Mouse (Mus musculus) effector memory CD4-positive, alpha-beta T cell, adult 5 months (primary cell): ENCODE results near the gene Cgas. TPM values are rescaled to one million over a fixed set of nuclear protein-coding genes. Genes with fewer than 3 reads are reported as not detected.

Experiments used
- polyA plus RNA-seq: library from polyadenylated mRNA; unstranded; fragments of 100-300 nt; shearing (Covaris generic); gene quantifications from one replicate; pipeline ENCODE4 v1.2.1, GENCODE M21; 2017

Gene Cgas
- polyA plus RNA-seq, result 2.8 TPM

DNA sequence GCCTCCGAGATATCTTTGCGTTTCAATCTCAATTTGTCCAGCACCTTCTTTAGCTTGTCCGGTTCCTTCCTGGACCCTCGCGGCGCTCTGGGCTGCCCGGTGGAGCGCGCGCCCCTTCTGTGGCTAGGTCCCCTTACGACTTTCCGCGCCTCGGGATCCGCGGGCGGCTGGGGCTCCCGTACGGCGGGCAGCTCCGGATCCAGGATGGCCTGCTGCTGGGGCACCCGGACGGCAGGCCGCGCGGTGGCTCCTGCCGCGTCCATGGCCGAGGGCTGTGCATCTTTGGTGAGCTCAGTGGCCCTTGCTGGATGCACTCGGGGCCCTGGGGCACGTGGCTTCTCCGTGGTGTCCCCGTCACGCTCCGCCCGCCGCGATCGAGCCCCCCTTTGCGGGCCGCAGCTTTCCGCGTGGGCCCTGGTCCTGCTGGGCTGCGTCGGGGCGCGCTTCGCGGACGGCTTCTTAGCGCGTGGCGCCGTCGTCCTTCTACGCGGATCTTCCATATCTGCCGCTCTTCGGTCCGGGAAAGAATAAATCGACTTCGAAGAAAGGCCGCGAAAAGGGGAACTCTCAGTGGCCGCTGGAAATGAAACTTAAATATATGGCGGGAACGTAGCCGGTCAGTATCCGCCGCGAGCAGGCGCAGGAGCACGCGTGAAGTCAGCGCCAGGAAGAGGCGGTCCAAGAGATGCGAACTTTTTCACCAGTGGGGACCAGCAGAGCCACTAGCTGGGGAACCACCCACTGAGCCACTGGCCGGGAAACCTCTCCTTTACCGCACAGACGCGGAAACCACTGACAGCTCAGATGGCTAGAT is at the start of gene Cgas:
TSS of gene Cgas (minus strand) at position 659 of the 814 bp plus-strand sequence.

DNA sequence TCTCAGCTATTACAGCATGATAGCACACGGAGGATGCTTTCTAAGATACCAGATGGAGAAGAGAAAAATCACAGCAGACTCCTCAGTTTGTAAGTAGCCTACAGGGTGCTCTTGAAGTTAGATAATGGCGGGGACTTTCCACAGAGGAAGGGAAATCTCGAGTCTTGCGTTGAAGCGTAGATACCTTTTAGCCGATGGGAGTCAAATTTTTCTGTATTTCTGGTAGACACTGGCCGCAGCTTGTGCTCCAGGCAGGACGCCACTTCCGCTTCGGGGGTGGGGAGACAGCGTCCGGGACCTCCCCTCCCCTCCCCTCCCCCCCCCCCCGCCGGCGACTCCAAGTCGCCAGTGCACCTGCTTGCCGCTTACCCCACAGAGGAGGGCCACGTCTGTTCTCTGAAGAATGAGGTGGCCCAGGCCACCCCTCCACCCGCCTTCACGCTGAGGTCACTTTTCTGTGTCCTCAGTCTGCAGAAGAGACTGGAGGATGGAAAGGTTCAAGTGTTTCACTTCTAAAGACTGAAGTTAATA is 45.9 kb upstream of the Cgas start, which contains the start of gene Eef1a1:
TSS of gene Eef1a1 (minus strand) at position 262 of the 531 bp plus-strand sequence.

DNA sequence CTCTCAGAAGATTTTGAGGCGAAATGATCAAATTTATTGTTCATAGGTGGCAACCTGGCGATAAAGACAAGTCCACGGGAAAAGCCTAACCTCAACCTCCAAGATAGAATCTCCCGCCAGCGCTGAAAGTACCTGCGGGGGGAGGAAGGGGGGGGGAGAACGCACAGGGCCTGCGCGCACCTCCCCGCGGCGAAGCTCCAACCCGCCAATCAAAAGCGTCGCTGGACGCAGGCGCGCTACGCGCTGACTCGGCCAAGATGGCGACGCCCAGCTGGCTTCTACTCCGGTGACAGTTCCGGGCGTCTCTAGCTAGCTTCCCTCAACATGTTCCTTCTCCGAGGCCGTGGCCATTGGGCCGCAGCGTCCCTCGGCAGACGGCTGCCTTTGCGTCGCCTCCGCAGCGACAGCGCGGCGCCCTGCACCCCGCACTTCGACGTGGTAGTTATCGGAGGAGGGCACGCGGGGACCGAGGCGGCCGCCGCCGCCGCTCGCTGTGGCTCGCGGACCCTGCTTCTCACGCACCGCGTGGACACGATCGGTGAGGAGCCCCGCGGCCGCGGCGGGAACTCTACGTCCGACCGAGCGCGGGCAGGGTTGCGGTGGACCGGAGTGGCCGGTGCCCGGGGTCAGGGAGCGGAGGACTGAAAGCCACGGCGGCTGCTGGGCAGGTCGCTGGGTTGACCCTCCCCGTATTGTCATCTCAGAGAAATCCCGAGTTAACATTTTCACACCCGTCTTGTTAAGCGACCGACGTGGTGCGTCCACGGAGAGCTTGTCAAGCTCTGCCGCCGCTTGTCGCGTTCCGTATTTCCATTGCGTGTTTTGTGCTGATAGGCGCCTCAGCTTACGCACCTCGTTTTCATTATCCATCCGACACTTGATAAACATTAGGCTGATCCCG is 5.2 kb upstream of the Cgas start, which contains the start of the genes Mto1 and Gm17324:
TSS of gene Mto1 (plus strand) at position 236 of the 901 bp plus-strand sequence.
TSS of gene Gm17324 (minus strand) at position 814 of the 901 bp plus-strand sequence.

DNA sequence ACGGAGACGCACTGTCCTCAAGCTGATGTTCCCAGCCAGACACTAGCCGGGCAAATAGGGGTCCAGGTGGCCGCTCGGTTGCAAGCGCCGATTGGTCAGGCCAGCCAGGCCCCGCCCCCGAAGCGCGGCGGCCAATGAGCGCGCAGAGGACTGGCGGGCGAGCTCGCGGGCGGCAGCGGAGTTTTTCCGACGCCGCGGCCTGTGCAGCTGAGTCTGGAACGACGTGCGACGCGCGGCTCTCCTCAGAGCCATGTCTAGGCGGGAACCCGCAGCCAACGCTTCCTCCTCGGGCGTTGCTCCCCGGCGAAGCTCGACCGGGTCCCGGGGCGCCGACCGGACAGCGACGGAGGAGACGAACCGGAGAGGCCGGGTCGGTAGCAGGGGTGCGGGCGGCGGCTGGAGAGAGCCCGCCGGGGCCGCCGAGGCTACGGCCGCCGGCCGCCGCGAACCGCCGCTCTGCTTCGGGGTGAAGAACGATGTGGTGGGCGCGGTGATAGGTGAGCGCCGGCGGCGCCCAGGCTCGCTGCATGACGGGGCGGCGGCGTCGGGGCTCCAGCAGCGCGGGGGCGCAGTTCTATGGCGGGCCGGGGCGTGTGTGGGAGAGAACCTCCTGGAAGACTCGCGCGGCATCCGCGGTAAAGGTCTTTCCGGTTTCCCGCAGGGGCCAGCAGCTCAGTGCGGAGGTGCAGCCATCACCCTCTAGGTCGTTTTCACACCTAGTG is 47.2 kb downstream of the Cgas start, which contains the start of gene Ddx43:
TSS of gene Ddx43 (plus strand) at position 148 of the 722 bp plus-strand sequence.

Other genes starting within 250 kb of the Cgas start
- not detected for gene Gsta1, start 212.6 kb downstream of the Cgas start, polyA plus RNA-seq
- gene Gm3776, start 186.1 kb downstream of the Cgas start, polyA plus RNA-seq, result not detected
- not detected for gene Gm10639, start 153.3 kb downstream of the Cgas start, polyA plus RNA-seq
- not detected for gene Omt2a, start 128.4 kb downstream of the Cgas start, polyA plus RNA-seq
- gene Omt2b, start 115.6 kb downstream of the Cgas start, polyA plus RNA-seq, result not detected
- not detected for gene Gsta2, start 87.4 kb downstream of the Cgas start, polyA plus RNA-seq
- gene Dppa5a, start 75.1 kb downstream of the Cgas start, polyA plus RNA-seq, result not detected
- gene Ooep, start 64.5 kb downstream of the Cgas start, polyA plus RNA-seq, result 0.22 TPM
- gene Ddx43, start 47.5 kb downstream of the Cgas start, polyA plus RNA-seq, result 4.8 TPM
- gene Mto1, start 5.0 kb upstream of the Cgas start, polyA plus RNA-seq, result 19.7 TPM
- gene Gm17324, start 5.5 kb upstream of the Cgas start, polyA plus RNA-seq, result not detected
- 5,289 TPM for gene Eef1a1, start 45.9 kb upstream of the Cgas start, polyA plus RNA-seq
- 7.5 TPM for gene Slc17a5, start 144.8 kb upstream of the Cgas start, polyA plus RNA-seq
- gene Cd109, start 172.3 kb upstream of the Cgas start, polyA plus RNA-seq, result 0.27 TPM